Mouse (Mus musculus) kidney, postnatal 4 days (tissue): ENCODE data around the gene Cdh13.
A peak's percentile ranks its signal among the peaks of the same experiment; 100 is the strongest.

Experiments
- DNase-seq, 2 experiments: peaks; one replicate each; pipeline ENCODE4 v3.0.0; 2021; ENCODE audit warnings: mixed read lengths in 2 of 2

Cdh13 gene

DNA sequence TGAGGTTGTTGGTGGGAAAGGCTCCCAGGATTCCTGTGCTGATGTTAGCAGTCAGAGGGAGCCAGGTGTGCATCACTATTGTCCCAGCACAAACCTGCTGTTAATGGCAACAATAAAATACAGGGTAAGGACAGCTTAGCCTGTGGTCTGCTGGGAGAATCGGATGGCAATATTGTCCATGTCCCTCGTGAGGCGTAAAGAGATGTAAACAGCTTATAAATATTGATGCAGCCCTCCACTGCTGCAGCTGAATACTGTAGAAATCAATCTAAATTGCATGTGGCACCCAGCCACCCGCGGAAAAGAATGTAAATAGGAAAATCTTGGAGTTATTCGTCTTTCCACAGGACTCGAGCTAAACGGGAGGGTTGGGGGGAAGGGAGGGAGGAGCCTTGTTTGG, 844.3 kb downstream of the Cdh13 start:
- DNase-seq: no peak

GRCm38 (mm10) chr8:119128266-119128665, 844.7 kb downstream of the Cdh13 start:
- DNase-seq: no peak

GRCm38 (mm10) chr8:119156454-119156921, 873.0 kb downstream of the Cdh13 start:
- no peak for DNase-seq

DNA sequence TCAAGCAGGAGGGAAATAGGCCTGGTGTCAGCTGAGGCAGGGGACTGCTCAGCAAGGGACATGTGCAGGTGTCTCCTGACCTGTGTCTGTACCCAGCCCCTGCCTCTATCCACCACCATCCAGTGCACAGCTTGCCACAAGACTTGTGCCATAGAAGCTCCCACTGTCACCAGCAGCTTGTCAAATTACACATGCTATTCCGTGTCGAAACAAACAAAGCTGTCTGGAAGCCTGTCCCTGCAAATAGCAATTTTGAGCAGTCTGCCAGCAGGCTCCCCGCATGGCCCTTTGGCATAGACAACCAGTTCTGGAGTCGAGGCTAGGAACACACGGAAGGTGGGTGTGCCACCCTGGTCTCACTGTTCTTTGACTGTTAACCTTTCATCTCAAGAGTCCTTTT, 875.1 kb downstream of the Cdh13 start:
- no peak for DNase-seq

DNA sequence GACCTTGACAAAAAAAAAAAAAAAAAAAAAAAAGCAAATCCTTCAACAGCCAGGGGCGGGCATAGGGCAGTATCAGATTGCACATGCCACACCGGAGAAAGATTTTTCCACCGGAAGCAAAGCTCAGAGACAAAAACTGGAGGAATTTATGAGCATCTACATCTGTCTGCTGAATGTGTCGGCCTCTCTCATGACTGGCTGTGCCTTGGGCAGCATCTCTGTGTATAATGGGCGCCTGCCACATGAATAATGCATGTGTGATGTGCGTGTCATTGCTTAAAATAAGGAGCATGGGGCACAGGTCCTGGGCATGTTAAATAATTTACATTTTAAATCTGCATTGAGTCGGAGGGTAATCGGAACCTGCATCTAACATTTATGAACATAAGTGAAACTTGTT, 876.3 kb downstream of the Cdh13 start:
- no peak for DNase-seq

GRCm38 (mm10) chr8:119164076-119164475, 880.5 kb downstream of the Cdh13 start:
- peak; percentile 78 to 79 for DNase-seq

DNA sequence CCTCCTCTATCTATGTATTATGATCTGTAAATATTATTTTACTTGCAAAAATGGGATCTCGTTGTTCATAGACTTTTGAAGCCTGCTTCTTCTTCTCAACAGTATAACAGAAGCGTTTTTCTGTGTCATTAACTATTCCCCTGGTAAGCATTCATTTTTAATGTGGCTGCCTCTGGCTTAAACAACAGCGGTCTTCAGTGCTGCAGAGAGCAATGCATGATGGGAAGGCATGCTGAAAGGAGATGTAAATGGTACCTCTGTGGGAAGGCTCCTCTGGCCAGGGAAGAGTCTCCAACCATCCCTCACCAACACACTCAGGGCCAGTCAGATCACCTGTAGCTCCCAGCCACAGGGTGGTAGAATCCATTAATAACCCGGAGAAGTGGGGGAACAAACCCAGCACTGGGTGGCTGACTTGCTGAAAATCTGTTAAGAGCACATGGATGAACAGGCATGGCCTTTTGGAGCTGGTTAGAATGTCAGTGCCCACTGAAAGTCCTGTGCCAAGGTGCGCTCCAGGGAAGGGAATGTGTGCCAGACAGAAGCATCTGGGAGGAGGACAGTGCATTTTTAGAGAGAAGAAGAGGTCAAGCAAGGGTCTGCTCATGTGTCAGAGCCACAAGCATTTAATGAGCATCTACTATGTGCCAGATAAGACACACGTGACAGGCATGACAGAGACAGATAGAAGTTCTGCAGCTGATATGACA, 893.8 kb downstream of the Cdh13 start:
- DNase-seq: no peak

GRCm38 (mm10) chr8:119180626-119181025, 897.1 kb downstream of the Cdh13 start:
- DNase-seq: no peak

GRCm38 (mm10) chr8:119195695-119196094, 912.2 kb downstream of the Cdh13 start:
- peak; percentile 59 to 60 for DNase-seq

GRCm38 (mm10) chr8:119196486-119197150, 913.1 kb downstream of the Cdh13 start:
- peak in 1 of 2 experiments; percentile 5 for DNase-seq

- no peak for DNase-seq
These were observed 925.0 kb downstream of the Cdh13 start for GRCm38 (mm10) chr8:119208567-119208966.

DNA sequence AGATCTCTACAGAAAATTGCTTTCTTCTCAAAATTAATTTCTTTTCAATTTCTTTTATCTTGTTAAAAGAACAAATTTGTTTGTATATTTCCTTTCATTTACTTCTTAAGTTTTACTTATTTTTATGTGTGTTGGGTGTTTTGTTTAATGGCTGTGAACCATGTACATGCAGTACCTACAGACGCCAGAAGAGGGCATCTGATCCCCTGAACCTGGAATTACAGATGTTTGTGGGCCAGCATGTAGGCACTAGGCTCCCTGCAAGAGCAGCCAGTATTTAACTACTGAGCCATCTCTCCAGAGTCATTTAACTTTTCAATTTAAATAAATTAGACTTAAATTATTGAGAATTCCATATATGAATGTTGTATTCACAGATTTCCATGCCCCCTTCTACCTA, 941.0 kb downstream of the Cdh13 start:
- peak; percentile 37 to 39 for DNase-seq

DNA sequence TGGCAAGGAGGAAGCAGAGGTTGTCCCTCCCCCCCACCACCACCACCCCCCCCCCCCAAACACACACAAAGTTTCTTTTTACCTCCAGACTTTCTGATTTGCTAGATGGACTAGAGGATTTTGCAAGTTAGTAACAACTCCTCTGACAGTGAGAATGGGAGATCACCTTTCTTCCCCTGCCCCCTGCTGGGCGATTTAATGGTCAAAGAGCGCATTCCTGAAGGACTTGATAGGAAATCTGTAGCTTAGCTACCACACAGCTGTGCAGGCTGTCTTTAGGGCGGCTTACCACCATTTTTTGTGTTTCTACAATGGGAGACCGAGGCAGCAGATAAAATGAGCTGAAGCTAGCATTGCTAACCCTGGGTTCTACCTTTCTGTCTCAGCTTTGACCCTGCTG, 961.6 kb downstream of the Cdh13 start:
- DNase-seq: no peak

GRCm38 (mm10) chr8:119245641-119246040, 962.1 kb downstream of the Cdh13 start:
- no peak for DNase-seq

- DNase-seq: no peak
These were observed 970.8 kb downstream of the Cdh13 start for GRCm38 (mm10) chr8:119254358-119254757.

GRCm38 (mm10) chr8:119258642-119259041, 975.1 kb downstream of the Cdh13 start:
- DNase-seq: peak; percentile 82 to 86

DNA sequence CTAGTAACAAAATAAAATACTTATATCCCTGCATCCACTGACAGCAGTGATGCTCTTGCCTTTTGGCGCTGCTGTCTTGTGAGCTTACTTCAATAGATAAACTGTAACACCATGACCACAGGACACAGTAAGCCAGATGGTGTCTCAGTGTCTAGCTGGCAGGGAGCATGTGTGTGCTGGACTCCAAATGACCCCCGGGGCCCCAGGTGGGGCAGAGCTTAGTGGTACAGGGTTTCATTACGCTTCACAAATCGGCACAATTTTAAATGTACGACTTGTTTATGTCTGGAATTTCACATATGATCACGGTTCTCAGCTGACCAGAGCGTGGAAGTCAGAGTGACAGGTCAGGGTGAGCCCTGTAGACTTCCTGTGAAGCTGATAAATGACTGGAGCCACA, 980.2 kb downstream of the Cdh13 start:
- DNase-seq: no peak

DNA sequence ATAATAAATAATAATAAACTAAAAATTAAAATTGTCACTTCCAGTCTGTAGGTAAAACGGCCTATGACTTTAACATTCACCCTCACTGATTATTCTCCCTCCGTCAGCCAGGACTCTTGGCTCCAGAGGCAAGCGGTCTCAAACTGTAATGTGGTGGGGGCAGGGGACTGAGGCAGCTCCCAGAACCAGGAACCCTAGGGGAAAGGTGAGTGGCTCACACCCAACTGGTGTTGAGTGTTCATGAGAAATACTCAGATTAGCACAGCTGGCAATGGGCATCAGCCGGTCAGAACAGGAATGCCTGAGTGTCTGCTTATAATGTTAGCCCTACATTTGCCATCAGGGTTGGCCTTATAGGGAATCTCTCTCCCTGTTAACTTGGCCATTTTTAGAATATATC, 982.8 kb downstream of the Cdh13 start:
- no peak for DNase-seq

DNA sequence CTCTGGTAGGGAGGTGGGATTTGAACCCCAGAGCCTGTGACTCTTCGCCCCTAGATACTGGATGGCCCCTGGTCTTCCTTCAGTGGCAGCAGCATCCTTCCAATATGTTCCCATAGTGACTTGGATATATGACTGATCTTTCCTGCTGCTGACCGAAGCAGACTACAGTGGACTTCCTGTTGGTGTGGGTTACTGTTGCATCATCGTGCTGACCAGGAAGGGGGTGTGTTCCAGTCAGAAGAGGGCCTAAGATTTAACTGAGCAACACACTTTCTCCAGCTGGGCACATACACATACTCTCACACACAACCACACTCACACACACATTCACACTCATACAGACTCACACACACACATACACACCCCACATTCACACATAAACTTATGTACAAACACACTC, 986.0 kb downstream of the Cdh13 start:
- no peak for DNase-seq

- no peak for DNase-seq
These were observed 986.8 kb downstream of the Cdh13 start for GRCm38 (mm10) chr8:119270371-119270770.

DNA sequence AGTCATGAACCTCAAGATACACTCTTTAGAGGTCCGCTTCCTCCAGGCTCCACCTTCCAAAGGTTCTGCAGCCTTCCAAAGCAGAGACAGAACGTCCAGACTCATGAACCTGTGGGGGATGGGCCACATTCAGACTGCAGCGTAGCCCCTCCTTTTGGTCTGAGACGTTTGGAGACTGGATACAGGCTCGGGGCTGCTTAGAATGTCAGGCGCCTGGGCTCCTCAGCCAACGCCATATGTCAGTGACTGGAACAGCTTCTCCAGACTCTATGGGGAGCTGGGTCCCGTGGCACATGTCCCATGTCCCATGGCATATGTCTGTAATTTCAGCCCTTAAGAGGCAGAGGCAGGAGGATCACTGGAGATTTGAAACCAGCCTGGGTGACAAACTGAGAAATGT, 989.4 kb downstream of the Cdh13 start:
- DNase-seq: no peak

DNA sequence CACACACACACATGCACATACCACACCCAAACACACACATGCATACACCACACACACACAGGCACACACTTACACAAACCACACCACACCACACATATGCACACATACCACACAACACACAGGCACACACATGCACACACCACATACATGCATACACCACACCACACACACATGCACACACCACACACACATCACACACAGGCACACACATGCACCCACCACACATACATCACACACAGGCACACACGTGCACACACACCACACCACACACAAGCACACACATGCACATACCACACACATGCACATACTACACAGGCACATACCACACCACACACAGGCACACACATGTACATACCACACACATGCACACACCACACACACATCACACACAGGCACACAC, 991.9 kb downstream of the Cdh13 start:
- no peak for DNase-seq

DNA sequence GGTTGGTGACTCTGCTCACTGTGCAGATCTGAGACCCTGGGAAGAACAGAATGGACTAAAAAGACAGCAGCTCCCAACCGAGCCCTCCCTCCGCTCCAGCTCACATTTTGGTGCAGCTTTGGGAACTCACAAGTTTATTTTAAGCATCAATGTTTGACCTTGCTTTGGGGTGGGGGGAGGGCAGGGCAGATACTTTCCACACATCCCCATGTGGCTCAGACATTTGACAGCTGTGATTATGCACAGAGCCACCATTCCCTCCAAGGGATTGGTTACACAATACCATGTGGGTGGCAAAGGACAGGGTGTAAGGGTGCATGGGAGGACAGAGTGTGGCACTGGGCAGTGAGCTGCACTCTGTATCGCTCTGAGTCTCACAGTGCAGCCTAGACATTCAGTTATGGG, 993.5 kb downstream of the Cdh13 start:
- DNase-seq: no peak

DNA sequence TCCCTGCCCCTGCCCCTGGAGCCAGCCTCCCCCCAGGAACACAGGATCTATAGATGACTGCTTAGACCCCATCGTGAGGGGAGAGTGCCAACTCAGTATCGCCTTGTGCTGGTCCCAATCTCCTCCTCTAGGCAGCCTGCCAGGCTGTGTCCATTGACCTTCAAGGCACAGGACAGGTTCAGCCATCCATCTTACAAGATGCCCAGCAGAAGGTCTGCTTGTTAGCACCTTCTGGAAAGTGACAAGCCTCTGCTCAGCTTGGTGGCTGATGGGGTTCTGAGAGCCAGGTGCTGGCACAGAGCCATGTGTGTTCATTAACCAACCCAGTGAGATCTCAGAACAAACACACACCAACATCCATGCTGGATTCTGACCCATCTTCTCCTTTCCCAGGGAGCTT, 998.2 kb downstream of the Cdh13 start:
- DNase-seq: peak; percentile 9 to 10

DNA sequence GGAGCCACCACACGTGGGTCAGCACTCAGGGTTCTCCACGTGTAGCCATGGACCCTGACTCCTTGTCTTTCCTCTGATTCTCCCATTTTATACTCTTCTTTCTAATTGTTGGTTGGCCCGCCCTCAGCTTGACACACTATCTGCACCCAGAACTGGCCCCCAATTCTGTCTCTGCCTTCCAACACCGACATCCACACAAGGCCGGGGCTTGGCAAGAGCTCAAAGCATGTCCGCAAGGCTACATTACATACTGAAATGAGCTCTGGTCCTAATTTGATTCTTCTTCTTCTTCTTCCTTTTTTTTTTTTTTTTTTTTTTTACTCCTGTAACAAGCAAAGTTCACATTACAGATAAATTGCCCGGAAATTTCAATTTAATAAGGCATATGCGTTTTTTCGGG, 1001.0 kb downstream of the Cdh13 start:
- no peak for DNase-seq
